Mouse (Mus musculus) erythroblast, embryonic 14.5 days (primary cell): ENCODE data around the gene Ctcfl. TPM values are rescaled to one million over a fixed set of nuclear protein-coding genes. Genes with fewer than 3 reads are reported as not detected.

ENCODE experiments used
- H3K27me3 ChIP-seq: 2 replicates; pipeline ENCODE4 v1.6.1; 2012; ENCODE audit warnings: inconsistent platforms; ENCODE audit not compliant: control insufficient read depth
- H3K36me3 ChIP-seq: 2 replicates; pipeline ENCODE4 v1.6.1; 2012; ENCODE audit warnings: mild to moderate bottlenecking, inconsistent platforms; ENCODE audit not compliant: control insufficient read depth
- H3K4me1 ChIP-seq: 2 replicates; pipeline ENCODE4 v1.6.1; 2012; ENCODE audit warnings: inconsistent platforms; ENCODE audit not compliant: control insufficient read depth
- H3K4me3 ChIP-seq: replicated peaks from 2 replicates; pipeline ENCODE3; 2012; ENCODE audit warnings: moderate library complexity, mild to moderate bottlenecking, inconsistent platforms
- H3K9me3 ChIP-seq: 2 replicates; pipeline ENCODE4 v1.6.1; 2012; ENCODE audit warnings: low read length, inconsistent platforms, mixed read lengths; ENCODE audit not compliant: control insufficient read depth
- GATA1 ChIP-seq: IDR thresholded peaks from 2 replicates; pipeline ENCODE4 v1.6.1; 2012; ENCODE audit warnings: low read length, inconsistent platforms, mixed read lengths
- TAL1 ChIP-seq: IDR thresholded peaks from 3 replicates; pipeline ENCODE4 v1.6.1; 2012; ENCODE audit warnings: low read length, inconsistent platforms, mixed read lengths
- polyA plus RNA-seq: library from polyadenylated mRNA; stranded (reverse); fragments of >175 nt; gene quantifications from 2 replicates; pipeline ENCODE4 v1.2.3, GENCODE M21; 2012

Gene Ctcfl
- polyA plus RNA-seq, 1 experiment = not detected

DNA sequence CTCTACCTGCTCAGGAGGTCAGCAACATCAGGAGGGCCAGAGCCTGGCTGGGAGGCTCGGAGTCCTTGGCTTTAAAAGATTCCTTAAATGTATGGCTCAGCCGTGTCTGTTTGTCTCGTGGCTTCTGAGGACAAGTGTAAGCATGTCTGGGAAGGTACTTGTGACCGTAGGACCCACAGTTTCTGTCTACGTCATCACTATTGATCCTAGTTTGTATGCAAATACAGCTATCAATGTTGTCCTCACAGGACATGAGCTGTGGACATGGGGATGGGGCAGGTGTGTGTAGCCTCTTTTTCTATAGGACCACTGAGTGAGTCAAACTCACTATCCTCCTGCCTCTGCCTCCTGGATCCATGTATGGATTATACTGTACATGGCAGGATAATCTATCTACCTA, 28.7 kb upstream of the Ctcfl start:
- no peaks in the 10 kb centered on the region for H3K4me1 ChIP-seq
- no peak overlapping the region for H3K4me3 ChIP-seq
- H3K36me3 ChIP-seq = no peaks in the 10 kb centered on the region
- peaks cover 8% of the 10 kb centered on the region; the same call in 1 of the 2 replicates for H3K27me3 ChIP-seq
- H3K9me3 ChIP-seq = peaks cover 2% of the 10 kb centered on the region; the same call in 1 of the 2 replicates
- TF ChIP-seq TAL1 (no peak), GATA1 (no peak)

DNA sequence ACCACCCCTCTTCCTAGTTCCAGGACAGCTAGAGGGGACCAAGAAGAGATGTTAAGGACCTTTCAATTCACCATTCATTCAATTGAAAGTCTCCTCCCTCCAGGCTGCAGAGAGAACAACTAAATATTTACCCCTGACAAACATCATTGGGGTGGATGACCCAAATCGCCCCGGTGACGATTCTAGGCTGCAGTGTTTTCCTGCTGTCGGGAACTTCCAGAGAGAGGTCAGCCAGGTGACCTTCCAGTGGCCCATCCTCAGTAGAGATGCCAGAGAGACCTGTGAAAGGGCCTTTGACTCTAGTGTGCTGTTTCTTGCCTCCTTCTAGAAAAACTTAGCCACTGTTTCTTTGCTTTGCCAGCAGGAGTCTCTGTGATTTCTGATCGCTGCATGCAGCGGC, 27.4 kb upstream of the Ctcfl start:
- TF ChIP-seq GATA1 (no peak), TAL1 (no peak)
- peaks cover 9% of the 10 kb centered on the region; the same call in 1 of the 2 replicates for H3K27me3 ChIP-seq
- H3K36me3 ChIP-seq = no peaks in the 10 kb centered on the region
- no peak overlapping the region for H3K4me3 ChIP-seq
- peaks cover 2% of the 10 kb centered on the region; the same call in 1 of the 2 replicates for H3K9me3 ChIP-seq
- no peaks in the 10 kb centered on the region for H3K4me1 ChIP-seq

DNA sequence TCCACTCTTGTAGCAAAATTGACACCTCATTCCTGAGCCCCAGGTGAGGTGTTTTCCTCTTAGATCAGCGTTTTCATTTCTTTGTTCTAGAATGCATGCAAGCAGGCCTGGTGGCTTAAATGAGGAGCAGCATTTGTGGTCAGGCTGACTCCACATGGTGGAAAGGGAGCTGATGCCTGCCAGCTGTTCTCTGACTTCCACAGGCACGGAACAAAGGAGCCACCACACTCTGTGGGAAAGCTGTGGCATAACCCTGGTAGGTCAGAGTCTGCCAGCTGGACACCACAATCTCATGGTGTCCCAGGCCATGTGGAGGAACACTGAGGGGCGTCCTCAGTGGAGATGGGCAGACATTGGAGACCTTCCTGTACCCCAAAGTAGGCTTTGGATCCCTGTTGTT, 26.5 kb upstream of the Ctcfl start:
- Histone ChIP-seq H3K9me3 (peaks cover 2% of the 10 kb centered on the region; the same call in 1 of the 2 replicates), H3K27me3 (peaks cover 11% of the 10 kb centered on the region; the same call in 1 of the 2 replicates), H3K4me1 (no peaks in the 10 kb centered on the region), H3K4me3 (no peak overlapping the region), H3K36me3 (no peaks in the 10 kb centered on the region)
- no peak for TF ChIP-seq GATA1

DNA sequence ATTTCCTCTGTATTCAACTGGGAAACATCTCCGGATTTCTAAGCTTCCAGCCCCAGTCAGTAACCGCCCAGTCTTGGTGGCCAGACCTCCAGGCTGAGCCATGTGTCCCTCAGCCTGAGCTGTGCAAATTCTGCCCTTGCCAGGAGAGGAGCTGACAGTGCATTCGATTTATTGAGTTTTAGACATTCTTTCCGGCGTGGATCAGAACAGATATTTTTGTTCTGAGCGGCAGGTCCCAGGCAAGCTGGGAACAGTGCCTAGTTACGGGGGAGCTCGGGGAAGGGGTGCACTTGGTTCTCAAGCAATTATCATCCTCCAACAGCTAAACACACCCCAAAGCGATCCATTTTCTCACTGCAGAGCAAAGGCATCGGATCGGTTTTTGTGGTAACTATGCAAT, 24.3 kb upstream of the Ctcfl start:
- H3K4me1 ChIP-seq = no peaks in the 10 kb centered on the region
- H3K4me3 ChIP-seq = no peak overlapping the region
- no peaks in the 10 kb centered on the region for H3K9me3 ChIP-seq
- no peaks in the 10 kb centered on the region for H3K36me3 ChIP-seq
- TF ChIP-seq GATA1 (no peak), TAL1 (no peak)
- H3K27me3 ChIP-seq = peaks cover 15% of the 10 kb centered on the region; the same call in 1 of the 2 replicates

DNA sequence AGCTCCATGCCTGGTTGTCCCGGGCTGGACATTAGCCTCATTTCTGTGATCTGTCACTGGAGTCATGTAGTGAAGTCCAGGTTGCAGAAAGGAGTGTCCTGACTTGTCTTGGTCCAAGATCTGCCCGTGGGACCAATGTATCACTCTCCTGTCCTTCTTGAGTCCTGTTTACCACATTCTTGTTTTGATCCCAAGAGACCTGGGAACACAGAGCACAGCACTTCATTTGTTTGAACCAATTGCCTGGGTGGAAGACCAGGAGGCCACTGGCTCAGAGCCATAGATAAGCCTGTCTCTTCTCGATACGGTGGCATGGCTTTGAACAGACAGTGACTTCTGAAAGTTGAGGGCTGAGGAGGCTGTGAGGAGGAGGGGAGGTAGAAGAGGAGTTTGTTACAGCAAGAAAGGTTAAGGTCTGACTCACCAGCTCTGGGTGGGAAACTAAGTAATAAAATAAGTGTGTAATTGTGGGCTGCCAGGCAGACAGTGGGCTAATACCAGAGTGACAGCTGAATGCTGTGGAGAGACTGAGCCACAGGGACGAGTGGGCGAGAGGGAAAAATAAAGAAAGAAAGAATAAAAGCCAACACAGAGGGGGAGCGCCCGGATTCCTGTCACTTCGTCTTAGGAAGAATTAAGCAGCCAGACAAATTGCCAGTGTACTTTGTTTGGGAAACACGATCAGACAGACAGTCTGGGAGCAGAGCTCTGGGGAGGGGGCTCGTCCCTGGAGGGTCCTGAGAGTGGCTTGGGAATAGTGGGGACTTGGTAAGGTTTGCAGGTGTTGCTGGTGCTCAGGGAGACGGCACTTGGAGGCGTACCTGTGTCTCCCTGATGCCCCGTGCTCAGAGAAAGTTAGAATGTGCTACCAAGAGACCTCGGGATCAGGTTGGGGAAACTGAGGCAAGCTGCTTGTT, 19.3 kb upstream of the Ctcfl start:
- H3K4me1 ChIP-seq = no peaks in the 10 kb centered on the region
- no peak for TF ChIP-seq GATA1
- no peak for TF ChIP-seq TAL1
- no peak overlapping the region for H3K4me3 ChIP-seq
- peaks cover 17% of the 10 kb centered on the region; the same call in 1 of the 2 replicates for H3K27me3 ChIP-seq
- no peaks in the 10 kb centered on the region for H3K36me3 ChIP-seq
- H3K9me3 ChIP-seq = no peaks in the 10 kb centered on the region

DNA sequence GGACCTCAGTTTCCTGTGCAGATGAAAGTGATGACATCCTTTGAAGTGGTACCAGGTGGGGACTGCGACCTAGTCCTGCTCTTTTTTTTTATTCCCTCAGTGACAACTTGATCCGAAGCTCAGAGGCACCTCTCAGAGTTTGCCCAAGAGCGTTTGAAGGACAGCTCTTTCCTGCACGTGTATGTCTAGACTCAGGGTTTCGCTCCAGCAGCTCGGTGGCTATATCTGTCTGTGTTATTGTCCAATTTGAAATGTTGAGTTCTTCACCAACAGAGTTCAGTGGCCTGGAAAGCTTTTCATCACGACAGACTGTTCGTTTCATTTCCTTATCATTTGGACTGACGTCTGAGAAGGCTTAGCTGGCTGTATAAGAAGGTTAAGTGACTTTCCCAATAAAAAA, 15.4 kb upstream of the Ctcfl start:
- H3K4me3 ChIP-seq = no peak overlapping the region
- no peaks in the 10 kb centered on the region for H3K9me3 ChIP-seq
- H3K27me3 ChIP-seq = peaks cover 9% of the 10 kb centered on the region; the same call in 1 of the 2 replicates
- no peaks in the 10 kb centered on the region for H3K36me3 ChIP-seq
- TF ChIP-seq TAL1 (no peak), GATA1 (no peak)
- no peaks in the 10 kb centered on the region for H3K4me1 ChIP-seq

DNA sequence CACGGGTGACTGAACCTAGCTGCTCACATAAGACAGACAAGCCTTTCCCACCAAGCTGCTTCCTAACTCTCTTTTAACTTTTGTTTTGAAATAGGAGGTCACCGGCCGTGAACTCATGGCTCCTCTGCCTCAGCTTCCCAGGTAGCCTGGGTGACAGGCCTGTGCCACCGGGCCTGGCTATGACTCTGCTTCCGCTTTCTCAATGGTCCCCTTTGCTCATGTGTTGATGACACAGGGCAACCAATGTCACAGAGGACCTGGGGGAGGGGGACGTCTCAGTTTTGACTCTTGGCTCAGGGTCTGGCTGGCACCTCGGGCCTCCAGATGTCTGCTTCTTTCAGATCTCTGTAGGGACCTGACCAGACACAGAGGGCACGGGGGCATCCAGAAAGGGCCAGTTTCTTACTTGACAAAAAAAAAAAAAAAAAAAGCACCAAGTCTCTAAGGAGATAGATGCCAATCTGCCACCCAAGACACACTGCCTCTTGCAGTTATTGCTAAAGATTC, 13.5 kb upstream of the Ctcfl start:
- Histone ChIP-seq H3K36me3 (no peaks in the 10 kb centered on the region), H3K9me3 (no peaks in the 10 kb centered on the region), H3K27me3 (peaks cover 5% of the 10 kb centered on the region; the same call in 1 of the 2 replicates), H3K4me3 (no peak overlapping the region), H3K4me1 (no peaks in the 10 kb centered on the region)
- TF ChIP-seq GATA1 = no peak
- TF ChIP-seq TAL1 = no peak

DNA sequence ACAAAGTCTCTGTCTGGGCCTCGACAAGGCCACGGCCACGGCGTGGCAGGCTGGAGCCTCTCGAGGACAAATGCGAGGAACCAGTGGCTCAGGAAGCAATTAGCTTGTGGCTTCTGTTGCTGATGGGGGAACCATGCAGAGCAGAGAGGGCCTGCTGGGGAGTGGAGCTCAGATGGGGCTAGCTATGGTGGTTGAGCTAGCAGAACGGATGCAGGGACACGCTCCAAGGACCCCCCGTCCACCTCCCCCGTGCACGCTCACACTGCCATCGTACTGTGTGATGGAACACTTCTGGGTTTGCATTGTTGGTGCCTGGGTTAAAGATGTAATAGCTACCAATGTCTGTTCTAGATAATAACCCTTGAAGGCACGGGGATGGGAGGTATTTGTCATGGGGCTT, 12.9 kb upstream of the Ctcfl start:
- TF ChIP-seq GATA1 (no peak), TAL1 (no peak)
- no peak overlapping the region for H3K4me3 ChIP-seq
- no peaks in the 10 kb centered on the region for H3K4me1 ChIP-seq
- H3K27me3 ChIP-seq = peaks cover 5% of the 10 kb centered on the region; the same call in 1 of the 2 replicates
- no peaks in the 10 kb centered on the region for H3K9me3 ChIP-seq
- no peaks in the 10 kb centered on the region for H3K36me3 ChIP-seq

DNA sequence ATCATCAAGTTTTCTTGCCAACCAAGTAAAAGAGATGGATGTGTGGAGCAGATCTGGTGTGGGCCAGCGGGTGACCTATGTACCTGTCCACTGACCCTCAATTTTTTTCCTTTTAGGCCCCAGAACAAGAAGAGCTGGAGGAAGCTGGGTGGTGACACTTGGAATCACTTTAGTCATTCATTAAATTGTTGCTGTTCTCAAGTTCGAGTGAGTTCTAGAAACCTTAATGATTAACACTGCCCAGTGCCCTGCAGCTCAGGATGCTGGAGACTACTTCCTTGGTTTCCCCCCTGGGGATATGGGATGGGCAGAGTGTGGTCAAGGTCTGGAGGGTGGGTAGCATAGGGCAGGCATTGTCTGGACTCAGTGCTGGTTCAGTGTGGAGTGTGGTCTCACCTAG, 9.8 kb upstream of the Ctcfl start:
- TF ChIP-seq GATA1 = no peak
- no peak for TF ChIP-seq TAL1
- Histone ChIP-seq H3K4me3 (no peak overlapping the region), H3K36me3 (no peaks in the 10 kb centered on the region), H3K9me3 (no peaks in the 10 kb centered on the region), H3K27me3 (no peaks in the 10 kb centered on the region; the same call in 1 of the 2 replicates), H3K4me1 (no peaks in the 10 kb centered on the region)
